Mouse (Mus musculus) WW6 (cell line): ENCODE results near the gene Pus7l.
"Not testable (repeated sequence)": the region's sequence is repeated elsewhere in the genome, so short reads cannot be mapped to it uniquely, and the experiment has no call there.

Experiments used
- DNase-seq: peaks from one replicate; pipeline ENCODE4 v3.0.0-alpha.2; 2013; ENCODE audit warnings: low read depth, low spot score

Pus7l gene

GRCm38 (mm10) chr15:94542567-94543408, 559 bp downstream of the Pus7l start:
- no peak for DNase-seq

GRCm38 (mm10) chr15:94539296-94539695, 4.1 kb downstream of the Pus7l start:
- DNase-seq = no peak

- DNase-seq = no peak
Observed at GRCm38 (mm10) chr15:94535521-94535920, 7.8 kb downstream of the Pus7l start.

GRCm38 (mm10) chr15:94532956-94533355, 10.4 kb downstream of the Pus7l start:
- no peak for DNase-seq

- no peak for DNase-seq
Observed at GRCm38 (mm10) chr15:94532306-94532705, 11.0 kb downstream of the Pus7l start.

- no peak for DNase-seq
Observed at GRCm38 (mm10) chr15:94530519-94530918, 12.8 kb downstream of the Pus7l start.

GRCm38 (mm10) chr15:94524956-94525355, 18.4 kb downstream of the Pus7l start:
- DNase-seq = no peak

- no peak for DNase-seq
Observed at GRCm38 (mm10) chr15:94523251-94523650, 20.1 kb downstream of the Pus7l start.

- no peak for DNase-seq
Observed at GRCm38 (mm10) chr15:94520959-94521358, 22.4 kb downstream of the Pus7l start.

- DNase-seq = no peak
Observed at GRCm38 (mm10) chr15:94520205-94520900, 23.0 kb downstream of the Pus7l start.

- no peak for DNase-seq
Observed at GRCm38 (mm10) chr15:94517913-94518491, 25.3 kb downstream of the Pus7l start.

- DNase-seq = no peak
Observed at GRCm38 (mm10) chr15:94503451-94504215, 39.7 kb downstream of the Pus7l start.

- DNase-seq = no peak
Observed at GRCm38 (mm10) chr15:94499260-94499659, 44.1 kb downstream of the Pus7l start.

GRCm38 (mm10) chr15:94495936-94496335, 47.4 kb downstream of the Pus7l start:
- no peak for DNase-seq

GRCm38 (mm10) chr15:94494445-94494844, 48.9 kb downstream of the Pus7l start:
- DNase-seq = no peak

GRCm38 (mm10) chr15:94489433-94489832, 53.9 kb downstream of the Pus7l start:
- no peak for DNase-seq

- not testable (repeated sequence) for DNase-seq
Observed at GRCm38 (mm10) chr15:94488028-94488427, 55.3 kb downstream of the Pus7l start.

- no peak for DNase-seq
Observed at GRCm38 (mm10) chr15:94482555-94482954, 60.8 kb downstream of the Pus7l start.

- no peak for DNase-seq
Observed at GRCm38 (mm10) chr15:94480792-94481191, 62.6 kb downstream of the Pus7l start.

GRCm38 (mm10) chr15:94480248-94480647, 63.1 kb downstream of the Pus7l start:
- DNase-seq = no peak

- DNase-seq = no peak
Observed at GRCm38 (mm10) chr15:94479513-94480136, 63.7 kb downstream of the Pus7l start.
